Mouse (Mus musculus) gastrocnemius, postnatal 36 days (tissue): ENCODE measurements around the gene Mta1. TPM values are rescaled to one million over a fixed set of nuclear protein-coding genes. Genes with fewer than 3 reads are reported as not detected.

Experiments used
- DNase-seq, 2 experiments: peaks; one replicate each; pipeline ENCODE4 v3.0.0; 2022
- intact Hi-C: fragments of 180-260 bp; cut with DNase I; formaldehyde crosslinking; loops from one replicate; pipeline ENCODE4 v1.15.1; 2025
- total RNA-seq, 2 experiments: library from RNA; stranded (reverse); gene quantifications; 2 replicates each; pipeline ENCODE4 v1.2.3; 2021

The Mta1 gene
- total RNA-seq, 2 experiments from 2014 or later: 32.3 to 36.1 TPM

- intact Hi-C loops: no loop called here
- DNase-seq: no peak
Measured at GRCm38 (mm10) chr12:113144886-113145285, 46.8 kb downstream of the Mta1 start.

- DNase-seq: no peak
- intact Hi-C loops: no loop called here
Measured at GRCm38 (mm10) chr12:113145591-113145990, 47.5 kb downstream of the Mta1 start.

GRCm38 (mm10) chr12:113146112-113147057 lies 48.3 kb downstream of the Mta1 start, which contains the start of gene Crip1:
Gene Crip1, plus strand, starts transcription at chr12:113146316.
- intact Hi-C loops: no loop called here
- DNase-seq: peak; percentile 84 to 92

- peak; percentile 64 to 67 for DNase-seq
- intact Hi-C loops: no loop called here
Measured at GRCm38 (mm10) chr12:113147481-113147880, 49.4 kb downstream of the Mta1 start.

- intact Hi-C loops: no loop called here
- peak; percentile 44 to 60 for DNase-seq
Measured at GRCm38 (mm10) chr12:113148381-113149035, 50.4 kb downstream of the Mta1 start.

- intact Hi-C loops: no loop called here
- DNase-seq: no peak
Measured at GRCm38 (mm10) chr12:113149341-113149740, 51.3 kb downstream of the Mta1 start.

- peak in 1 of 2 experiments; percentile 9 for DNase-seq
- intact Hi-C loops: loop anchor here (5.0 kb wide), 1 partner anchor 148 kb away; the partner anchor contains the start of gene Brf1
Measured at GRCm38 (mm10) chr12:113149896-113150295, 51.8 kb downstream of the Mta1 start.

- peak in 1 of 2 experiments; percentile 12 for DNase-seq
- intact Hi-C loops: loop anchor here (5.0 kb wide), 1 partner anchor 148 kb away; the partner anchor contains the start of gene Brf1
Measured at GRCm38 (mm10) chr12:113150591-113150990, 52.5 kb downstream of the Mta1 start.

- intact Hi-C loops: loop anchor here (5.0 kb wide), 1 partner anchor 149 kb away; the partner anchor contains the start of gene Brf1
- DNase-seq: no peak
Measured at GRCm38 (mm10) chr12:113151046-113151445, 53.0 kb downstream of the Mta1 start.

- intact Hi-C loops: loop anchor here (5.0 kb wide), 1 partner anchor 149 kb away; the partner anchor contains the start of gene Brf1
- peak; percentile 65 to 66 for DNase-seq
Measured at GRCm38 (mm10) chr12:113151661-113152271, 53.7 kb downstream of the Mta1 start.

GRCm38 (mm10) chr12:113152272-113152661 lies 54.2 kb downstream of the Mta1 start:
- DNase-seq: peak in 1 of 2 experiments; percentile 42
- intact Hi-C loops: loop anchor here (5.0 kb wide), 1 partner anchor 150 kb away; the partner anchor contains the start of gene Brf1

- intact Hi-C loops: loop anchor here (5.0 kb wide), 1 partner anchor 151 kb away; the partner anchor contains the start of gene Brf1
- DNase-seq: no peak
Measured at GRCm38 (mm10) chr12:113152991-113153525, 55.0 kb downstream of the Mta1 start.

GRCm38 (mm10) chr12:113153971-113154370 lies 55.9 kb downstream of the Mta1 start:
- intact Hi-C loops: loop anchor here (5.0 kb wide), 1 partner anchor 152 kb away; the partner anchor contains the start of gene Brf1
- peak in 1 of 2 experiments; percentile 30 for DNase-seq

- DNase-seq: no peak
- intact Hi-C loops: loop anchor here (1.0 to 5.0 kb wide), 2 partner anchors 35 to 152 kb away; partner anchors contain the start of gene Brf1
Measured at GRCm38 (mm10) chr12:113154747-113155075, 56.6 kb downstream of the Mta1 start.

GRCm38 (mm10) chr12:113155076-113155771 lies 57.1 kb downstream of the Mta1 start:
- intact Hi-C loops: loop anchor here (1.0 kb wide), 1 partner anchor 36 kb away; no protein-coding TSS in a partner anchor
- DNase-seq: peak in 1 of 2 experiments; percentile 57

GRCm38 (mm10) chr12:113155887-113156539 lies 57.9 kb downstream of the Mta1 start, which contains the start of gene Tedc1:
Gene Tedc1, plus strand, starts transcription at chr12:113156421.
- DNase-seq: peak; percentile 98 to 100
- intact Hi-C loops: loop anchor here (1.0 kb wide), 1 partner anchor 37 kb away; no protein-coding TSS in a partner anchor

- intact Hi-C loops: no loop called here
- no peak for DNase-seq
Measured at GRCm38 (mm10) chr12:113156540-113156929, 58.5 kb downstream of the Mta1 start.

GRCm38 (mm10) chr12:113157002-113157401 lies 58.9 kb downstream of the Mta1 start:
- intact Hi-C loops: no loop called here
- DNase-seq: no peak

- no peak for DNase-seq
Measured at GRCm38 (mm10) chr12:113157521-113157920, 59.4 kb downstream of the Mta1 start.

More at GRCm38 (mm10) chr12:113157521-113157920, 59.4 kb downstream of the Mta1 start:
- intact Hi-C loops: no loop called here
